Mouse (Mus musculus) embryonic fibroblast, embryonic 13.5 days (primary cell): ENCODE measurements around the gene Rcor3.

Experiments
- CTCF ChIP-seq: IDR thresholded peaks from 2 replicates; pipeline ENCODE4 v1.5.1; 2011; ENCODE audit warnings: mild to moderate bottlenecking, control low read depth, low read length, moderate library complexity, borderline replicate concordance; ENCODE audit not compliant: insufficient read depth
- POLR2A ChIP-seq: IDR thresholded peaks from 2 replicates; pipeline ENCODE4 v1.6.1; 2011; ENCODE audit warnings: low read depth, mild to moderate bottlenecking, control low read depth, low read length, moderate library complexity

- TF ChIP-seq POLR2A (no peak), CTCF (peak; percentile 51; the same call in 1 of the 2 replicates)
Observed at GRCm38 (mm10) chr1:192094451-192095170, 43.3 kb downstream of the Rcor3 start.
